Mouse (Mus musculus): Measurements from ENCODE around the gene Rnase1. TPM values are rescaled to one million over a fixed set of nuclear protein-coding genes. Genes with fewer than 3 reads are reported as not detected.

Rnase1 gene
- polyA plus RNA-seq, 1 experiment, result not detected

DNA sequence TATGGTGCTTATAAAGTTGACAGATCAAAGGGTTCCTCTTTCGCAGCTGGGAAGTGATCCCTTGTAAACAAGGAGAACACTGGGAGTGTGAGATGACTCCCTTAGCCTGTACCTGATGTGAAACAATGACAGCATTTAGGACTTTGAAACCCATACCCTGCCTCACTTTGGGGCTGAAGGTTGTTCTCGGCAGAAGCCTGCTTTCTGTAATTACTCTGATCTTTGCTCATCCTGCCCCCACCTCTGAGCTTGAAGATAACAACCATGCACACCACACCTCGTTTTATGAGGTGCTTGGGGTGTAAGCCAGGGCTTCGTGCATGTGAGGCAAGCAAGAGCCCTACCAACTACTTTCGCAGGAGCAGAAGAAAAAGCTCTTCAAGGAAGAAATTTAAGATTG lies 2.6 kb upstream of the Rnase1 start:
- Histone ChIP-seq H3K4me1 (ENCODE audit: control insufficient read depth, insufficient read depth, insufficient read length, low read length) (no peaks in the 10 kb centered on the region), H3K27ac (replicated peaks; ENCODE audit: low read depth, low read length) (no peak overlapping the region), H3K4me3 (ENCODE audit: insufficient read depth, low read depth, low read length) (no peak overlapping the region)

DNA sequence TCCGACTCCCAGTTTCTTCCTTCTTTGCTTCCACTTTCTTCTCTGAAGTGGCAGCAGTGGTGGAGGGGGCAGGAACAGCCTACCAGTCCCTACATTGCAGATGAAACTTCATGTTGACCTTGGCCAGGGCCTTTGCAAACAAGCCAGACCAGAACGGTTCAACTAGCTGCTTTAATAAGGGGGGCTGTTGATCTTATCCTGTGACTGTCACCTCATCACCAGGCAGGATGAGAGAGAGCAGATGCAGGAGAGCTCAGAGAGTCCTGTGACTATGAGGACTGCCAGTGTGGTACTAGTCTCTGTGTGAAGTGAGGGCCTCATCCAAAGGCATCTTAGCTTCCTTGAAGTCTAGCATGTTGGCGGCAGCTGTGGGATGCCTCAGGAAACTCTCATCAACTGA lies 1.4 kb upstream of the Rnase1 start:
- Histone ChIP-seq H3K4me1 (ENCODE audit: control insufficient read depth, insufficient read depth, insufficient read length, low read length) (no peaks in the 10 kb centered on the region), H3K27ac (replicated peaks; ENCODE audit: low read depth, low read length) (no peak overlapping the region), H3K4me3 (ENCODE audit: insufficient read depth, low read depth, low read length) (no peak overlapping the region)

DNA sequence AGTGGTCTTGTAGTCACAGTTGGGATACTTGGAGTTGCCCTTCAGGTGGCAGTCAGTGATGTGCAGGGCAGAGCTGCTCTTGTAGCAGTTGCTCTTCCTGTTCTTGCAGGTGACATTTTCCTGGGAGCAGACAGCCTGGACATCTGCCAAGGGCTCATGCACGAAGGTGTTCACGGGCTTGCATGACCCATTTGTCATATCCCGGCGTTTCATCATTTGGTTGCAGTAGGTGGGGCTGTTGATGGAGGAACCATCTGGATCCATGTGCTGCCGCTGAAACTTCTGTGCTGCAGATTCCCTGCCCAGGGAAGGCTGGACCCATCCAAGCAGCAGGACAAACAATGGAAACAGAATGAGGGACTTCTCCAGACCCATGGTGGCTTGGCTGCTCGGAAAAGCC lies 1.1 kb downstream of the Rnase1 start:
- H3K4me1 ChIP-seq (ENCODE audit: control insufficient read depth, insufficient read depth, insufficient read length, low read length), result no peaks in the 10 kb centered on the region
- H3K27ac ChIP-seq (replicated peaks; ENCODE audit: low read depth, low read length), result no peak overlapping the region
- H3K4me3 ChIP-seq (ENCODE audit: insufficient read depth, low read depth, low read length), result no peak overlapping the region

GRCm38 (mm10) chr14:51144451-51144850 lies 2.1 kb downstream of the Rnase1 start:
- Histone ChIP-seq H3K4me3 (ENCODE audit: insufficient read depth, low read depth, low read length) (no peak overlapping the region), H3K27ac (replicated peaks; ENCODE audit: low read depth, low read length) (no peak overlapping the region), H3K4me1 (ENCODE audit: control insufficient read depth, insufficient read depth, insufficient read length, low read length) (no peaks in the 10 kb centered on the region)

DNA sequence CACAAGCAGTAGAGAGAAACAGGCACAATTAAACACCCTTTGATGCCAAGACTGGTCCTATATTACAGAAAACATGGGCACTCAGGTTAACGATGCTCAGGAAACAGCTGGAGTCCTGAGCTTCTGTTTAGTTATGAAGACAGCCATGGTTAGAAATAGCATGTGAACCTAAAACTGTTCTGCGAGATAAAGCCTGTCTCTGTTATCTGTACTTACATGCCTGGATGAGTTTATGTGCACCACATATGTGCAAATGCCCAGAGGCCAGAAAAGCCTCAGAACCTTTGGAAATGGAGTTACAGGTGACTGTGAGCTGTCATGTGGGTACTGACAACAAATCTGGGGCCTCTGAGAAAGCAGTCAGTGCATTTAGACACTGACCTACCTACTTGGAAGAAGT lies 2.6 kb downstream of the Rnase1 start:
- Histone ChIP-seq H3K4me1 (ENCODE audit: control insufficient read depth, insufficient read depth, insufficient read length, low read length) (no peaks in the 10 kb centered on the region), H3K4me3 (ENCODE audit: insufficient read depth, low read depth, low read length) (no peak overlapping the region), H3K27ac (replicated peaks; ENCODE audit: low read depth, low read length) (no peak overlapping the region)

- Histone ChIP-seq H3K27ac (replicated peaks; ENCODE audit: low read depth, low read length) (no peak overlapping the region), H3K4me3 (ENCODE audit: insufficient read depth, low read depth, low read length) (no peak overlapping the region), H3K4me1 (ENCODE audit: control insufficient read depth, insufficient read depth, insufficient read length, low read length) (no peaks in the 10 kb centered on the region)
Observed at GRCm38 (mm10) chr14:51143287-51143686, 3.3 kb downstream of the Rnase1 start.

DNA sequence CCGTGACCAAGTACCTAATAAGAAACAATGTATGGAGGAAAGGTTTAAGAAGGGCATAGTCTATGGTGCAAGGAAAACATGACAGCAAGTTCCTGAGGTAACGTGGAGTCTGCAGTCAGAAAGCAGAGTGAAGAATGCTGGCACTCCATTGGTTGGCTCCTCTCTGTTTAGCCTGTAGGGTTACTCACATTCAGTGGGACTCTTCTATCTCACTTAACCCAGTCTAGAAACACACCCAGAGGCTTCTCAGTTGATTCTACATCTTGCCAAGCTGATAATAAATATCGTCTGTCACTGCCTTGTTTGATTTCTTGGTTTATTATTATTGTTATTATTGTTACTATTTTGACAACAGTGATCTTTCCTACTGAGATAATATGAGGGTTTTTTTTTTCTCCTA lies 4.0 kb downstream of the Rnase1 start:
- Histone ChIP-seq H3K4me1 (ENCODE audit: control insufficient read depth, insufficient read depth, insufficient read length, low read length) (no peaks in the 10 kb centered on the region), H3K4me3 (ENCODE audit: insufficient read depth, low read depth, low read length) (no peak overlapping the region), H3K27ac (replicated peaks; ENCODE audit: low read depth, low read length) (no peak overlapping the region)

GRCm38 (mm10) chr14:51142119-51142518 lies 4.5 kb downstream of the Rnase1 start:
- H3K4me3 ChIP-seq (ENCODE audit: insufficient read depth, low read depth, low read length), result no peak overlapping the region
- no peak overlapping the region for H3K27ac ChIP-seq (replicated peaks; ENCODE audit: low read depth, low read length)
- H3K4me1 ChIP-seq (ENCODE audit: control insufficient read depth, insufficient read depth, insufficient read length, low read length), result no peaks in the 10 kb centered on the region

DNA sequence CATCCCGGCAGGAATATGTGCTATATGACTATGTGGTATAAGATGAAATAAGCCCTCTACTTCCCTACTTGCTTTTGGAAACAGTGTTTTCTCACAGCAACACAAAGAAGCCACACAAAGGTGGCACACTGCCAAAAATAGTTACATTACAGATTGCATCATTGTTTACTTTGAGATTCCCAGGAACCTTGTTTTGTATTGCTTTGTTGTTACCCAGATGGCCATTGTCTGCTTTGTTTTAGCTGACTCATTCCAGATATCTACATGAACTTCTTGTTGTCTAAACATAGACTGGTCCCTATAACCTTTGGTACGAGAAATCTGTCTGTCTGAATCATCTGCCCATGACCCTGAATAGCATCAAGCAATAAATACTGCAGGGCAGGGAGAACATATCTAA lies 6.2 kb downstream of the Rnase1 start:
- no peaks in the 10 kb centered on the region for H3K4me1 ChIP-seq (ENCODE audit: control insufficient read depth, insufficient read depth, insufficient read length, low read length)
- H3K27ac ChIP-seq (replicated peaks; ENCODE audit: low read depth, low read length), result no peak overlapping the region
- H3K4me3 ChIP-seq (ENCODE audit: insufficient read depth, low read depth, low read length), result no peak overlapping the region

DNA sequence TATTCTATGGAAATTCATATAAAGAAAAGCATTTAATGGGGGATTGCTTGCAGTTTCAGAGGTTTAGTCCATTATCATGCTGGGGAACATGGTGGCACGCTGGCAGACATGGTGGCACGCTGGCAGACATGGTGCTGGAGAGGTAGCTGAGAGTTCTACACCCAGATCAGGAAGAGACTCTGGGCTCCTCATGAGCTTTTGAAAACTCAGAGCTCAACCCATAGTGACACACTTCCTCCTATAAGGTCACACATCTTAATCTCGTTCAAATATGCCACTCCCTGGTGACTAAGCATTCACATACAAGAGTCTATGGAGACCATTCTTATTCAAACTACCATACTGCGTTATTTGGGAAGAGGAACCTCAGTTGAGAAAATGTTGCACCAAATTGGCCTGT lies 14.2 kb downstream of the Rnase1 start:
- no peak overlapping the region for H3K27ac ChIP-seq (replicated peaks; ENCODE audit: low read depth, low read length)
- H3K4me1 ChIP-seq (ENCODE audit: control insufficient read depth, insufficient read depth, insufficient read length, low read length), result no peaks in the 10 kb centered on the region
- no peak overlapping the region for H3K4me3 ChIP-seq (ENCODE audit: insufficient read depth, low read depth, low read length)

GRCm38 (mm10) chr14:51131086-51131815 lies 15.3 kb downstream of the Rnase1 start:
- Histone ChIP-seq H3K4me3 (ENCODE audit: insufficient read depth, low read depth, low read length) (no peak overlapping the region), H3K27ac (replicated peaks; ENCODE audit: low read depth, low read length) (no peak overlapping the region), H3K4me1 (ENCODE audit: control insufficient read depth, insufficient read depth, insufficient read length, low read length) (no peaks in the 10 kb centered on the region)

GRCm38 (mm10) chr14:51130315-51130940 lies 16.2 kb downstream of the Rnase1 start:
- H3K4me3 ChIP-seq (ENCODE audit: insufficient read depth, low read depth, low read length), result no peak overlapping the region
- H3K27ac ChIP-seq (replicated peaks; ENCODE audit: low read depth, low read length), result no peak overlapping the region

DNA sequence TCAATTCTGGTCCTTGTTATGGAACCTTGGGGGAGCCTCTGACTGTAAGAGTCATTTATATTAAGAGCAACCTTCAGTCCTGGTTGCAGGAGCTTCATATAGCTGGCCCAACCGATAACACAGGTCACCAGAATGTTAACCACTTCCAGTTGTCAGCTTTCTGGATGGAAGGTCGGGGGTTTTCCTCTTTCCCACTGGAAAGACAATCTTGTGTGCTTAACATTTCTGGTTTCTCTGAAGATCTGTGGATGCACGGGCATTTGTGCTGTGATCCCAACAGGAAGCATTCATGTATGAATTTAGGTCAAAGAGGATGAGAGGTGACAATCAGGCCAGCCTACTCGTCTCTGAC lies 17.0 kb downstream of the Rnase1 start:
- Histone ChIP-seq H3K4me3 (ENCODE audit: insufficient read depth, low read depth, low read length) (no peak overlapping the region), H3K27ac (replicated peaks; ENCODE audit: low read depth, low read length) (no peak overlapping the region)

More at GRCm38 (mm10) chr14:51130315-51130940, 16.2 kb downstream of the Rnase1 start:
- H3K4me1 ChIP-seq (ENCODE audit: control insufficient read depth, insufficient read depth, insufficient read length, low read length), result no peaks in the 10 kb centered on the region

GRCm38 (mm10) chr14:51128775-51129623 lies 17.6 kb downstream of the Rnase1 start:
- H3K27ac ChIP-seq (replicated peaks; ENCODE audit: low read depth, low read length), result peak overlapping the region; percentile 52; the same call in 1 of the 2 replicates
- H3K4me1 ChIP-seq (ENCODE audit: control insufficient read depth, insufficient read depth, insufficient read length, low read length), result no peaks in the 10 kb centered on the region
- H3K4me3 ChIP-seq (ENCODE audit: insufficient read depth, low read depth, low read length), result peak overlapping the region; percentile 38; the same call in 1 of the 2 replicates

More for the DNA sequence above, 17.0 kb downstream of the Rnase1 start:
- H3K4me1 ChIP-seq (ENCODE audit: control insufficient read depth, insufficient read depth, insufficient read length, low read length), result no peaks in the 10 kb centered on the region

- H3K4me3 ChIP-seq (ENCODE audit: insufficient read depth, low read depth, low read length), result no peak overlapping the region
- no peak overlapping the region for H3K27ac ChIP-seq (replicated peaks; ENCODE audit: low read depth, low read length)
- no peaks in the 10 kb centered on the region for H3K4me1 ChIP-seq (ENCODE audit: control insufficient read depth, insufficient read depth, insufficient read length, low read length)
Observed at GRCm38 (mm10) chr14:51127648-51128258, 18.8 kb downstream of the Rnase1 start.

All from brown adipose tissue, adult 24 weeks (tissue).